Mouse (Mus musculus): ENCODE results near the gene Lrrc9. TPM values are rescaled to one million over a fixed set of nuclear protein-coding genes. Genes with fewer than 3 reads are reported as not detected.
A peak's percentile ranks its signal among the peaks of the same experiment; 100 is the strongest.

The Lrrc9 gene
- total and polyA plus RNA-seq, 2 experiments, result under 0.01 TPM; not detected in 1

GRCm38 (mm10) chr12:72482226-72482625, 40.6 kb downstream of the Lrrc9 start:
- no peaks in the 10 kb centered on the region for H3K27me3 ChIP-seq (ENCODE audit: control insufficient read depth, insufficient read depth, low read length)
- H3K9ac ChIP-seq (ENCODE audit: low read depth, low read length), result no peak overlapping the region
- H3K79me2 ChIP-seq (ENCODE audit: control insufficient read depth, insufficient read depth, low read length), result no peaks in the 10 kb centered on the region
- no peaks in the 10 kb centered on the region for H3K36me3 ChIP-seq (ENCODE audit: control insufficient read depth, insufficient read depth, low read length)
- DNase-seq (ENCODE audit: extremely low read depth, low read depth, low spot score), result peak; percentile 71
- H3K4me3 ChIP-seq (ENCODE audit: insufficient read depth, low read depth, low read length), result no peak overlapping the region
- TF ChIP-seq POLR2A (IDR thresholded peaks at IDR 0.05; ENCODE audit: extremely low read depth, insufficient read depth, low read length), result no peak
- TF ChIP-seq CTCF (IDR thresholded peaks at IDR 0.05; ENCODE audit: low read depth, low read length), result no peak
- no peak overlapping the region for H3K27ac ChIP-seq (replicated peaks; ENCODE audit: insufficient read depth, low read depth, low read length)
- peaks cover 6% of the 10 kb centered on the region; the same call in 1 of the 2 replicates for H3K4me1 ChIP-seq (ENCODE audit: control insufficient read depth, insufficient read depth, low read length)

GRCm38 (mm10) chr12:72484872-72485271, 43.2 kb downstream of the Lrrc9 start:
- TF ChIP-seq POLR2A (IDR thresholded peaks at IDR 0.05; ENCODE audit: extremely low read depth, insufficient read depth, low read length) (no peak), CTCF (IDR thresholded peaks at IDR 0.05; ENCODE audit: low read depth, low read length) (no peak)
- Histone ChIP-seq H3K4me3 (ENCODE audit: insufficient read depth, low read depth, low read length) (no peak overlapping the region), H3K36me3 (ENCODE audit: control insufficient read depth, insufficient read depth, low read length) (no peaks in the 10 kb centered on the region), H3K4me1 (ENCODE audit: control insufficient read depth, insufficient read depth, low read length) (peaks cover 13% of the 10 kb centered on the region), H3K79me2 (ENCODE audit: control insufficient read depth, insufficient read depth, low read length) (no peaks in the 10 kb centered on the region), H3K27ac (replicated peaks; ENCODE audit: insufficient read depth, low read depth, low read length) (no peak overlapping the region), H3K9ac (ENCODE audit: low read depth, low read length) (no peak overlapping the region), H3K27me3 (ENCODE audit: control insufficient read depth, insufficient read depth, low read length) (no peaks in the 10 kb centered on the region)
- peak; percentile 64 for DNase-seq (ENCODE audit: extremely low read depth, low read depth, low spot score)

DNA sequence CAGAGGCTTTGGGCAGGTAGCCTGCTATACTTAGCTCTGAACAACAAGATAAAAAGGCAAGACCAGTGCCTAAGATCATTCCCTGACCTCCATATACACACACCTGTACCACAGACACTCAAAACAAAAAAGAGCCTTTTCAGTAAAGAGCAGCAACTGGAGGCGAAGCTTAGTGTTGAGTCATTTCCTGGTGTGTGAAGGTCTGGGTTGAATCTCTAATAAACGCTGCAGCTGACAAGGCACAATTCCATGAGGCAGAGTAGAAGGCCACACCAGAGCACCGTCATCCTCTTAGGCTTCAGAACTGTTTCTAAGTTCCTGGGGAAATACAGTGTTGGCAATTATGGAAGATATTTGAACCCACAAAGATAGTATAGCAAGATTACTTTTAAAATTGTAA, 45.8 kb downstream of the Lrrc9 start:
- no peak overlapping the region for H3K9ac ChIP-seq (ENCODE audit: low read depth, low read length)
- TF ChIP-seq CTCF (IDR thresholded peaks at IDR 0.05; ENCODE audit: low read depth, low read length), result no peak
- no peak for TF ChIP-seq POLR2A (IDR thresholded peaks at IDR 0.05; ENCODE audit: extremely low read depth, insufficient read depth, low read length)
- H3K27ac ChIP-seq (replicated peaks; ENCODE audit: insufficient read depth, low read depth, low read length), result no peak overlapping the region
- H3K4me1 ChIP-seq (ENCODE audit: control insufficient read depth, insufficient read depth, low read length), result peaks cover 17% of the 10 kb centered on the region
- 76% methylated on average over 3 of the region's 3 CpGs for WGBS
- H3K4me3 ChIP-seq (ENCODE audit: insufficient read depth, low read depth, low read length), result no peak overlapping the region
- no peaks in the 10 kb centered on the region for H3K36me3 ChIP-seq (ENCODE audit: control insufficient read depth, insufficient read depth, low read length)
- H3K27me3 ChIP-seq (ENCODE audit: control insufficient read depth, insufficient read depth, low read length), result no peaks in the 10 kb centered on the region
- no peak for DNase-seq (ENCODE audit: extremely low read depth, low read depth, low spot score)
- no peaks in the 10 kb centered on the region for H3K79me2 ChIP-seq (ENCODE audit: control insufficient read depth, insufficient read depth, low read length)

GRCm38 (mm10) chr12:72489995-72490394, 48.3 kb downstream of the Lrrc9 start:
- DNase-seq (ENCODE audit: extremely low read depth, low read depth, low spot score), result peak; percentile 99
- WGBS, result 4% methylated on average over 3 of the region's 3 CpGs
- Histone ChIP-seq H3K4me3 (ENCODE audit: insufficient read depth, low read depth, low read length) (no peak overlapping the region), H3K27me3 (ENCODE audit: control insufficient read depth, insufficient read depth, low read length) (no peaks in the 10 kb centered on the region), H3K4me1 (ENCODE audit: control insufficient read depth, insufficient read depth, low read length) (peaks cover 13% of the 10 kb centered on the region), H3K36me3 (ENCODE audit: control insufficient read depth, insufficient read depth, low read length) (no peaks in the 10 kb centered on the region), H3K79me2 (ENCODE audit: control insufficient read depth, insufficient read depth, low read length) (no peaks in the 10 kb centered on the region), H3K27ac (replicated peaks; ENCODE audit: insufficient read depth, low read depth, low read length) (peak overlapping the region; percentile 99), H3K9ac (ENCODE audit: low read depth, low read length) (0 out of 2 replicates have a peak overlapping the region, but pooled peaks have one; percentile 51)
- TF ChIP-seq POLR2A (IDR thresholded peaks at IDR 0.05; ENCODE audit: extremely low read depth, insufficient read depth, low read length) (no peak), CTCF (IDR thresholded peaks at IDR 0.05; ENCODE audit: low read depth, low read length) (no peak)

DNA sequence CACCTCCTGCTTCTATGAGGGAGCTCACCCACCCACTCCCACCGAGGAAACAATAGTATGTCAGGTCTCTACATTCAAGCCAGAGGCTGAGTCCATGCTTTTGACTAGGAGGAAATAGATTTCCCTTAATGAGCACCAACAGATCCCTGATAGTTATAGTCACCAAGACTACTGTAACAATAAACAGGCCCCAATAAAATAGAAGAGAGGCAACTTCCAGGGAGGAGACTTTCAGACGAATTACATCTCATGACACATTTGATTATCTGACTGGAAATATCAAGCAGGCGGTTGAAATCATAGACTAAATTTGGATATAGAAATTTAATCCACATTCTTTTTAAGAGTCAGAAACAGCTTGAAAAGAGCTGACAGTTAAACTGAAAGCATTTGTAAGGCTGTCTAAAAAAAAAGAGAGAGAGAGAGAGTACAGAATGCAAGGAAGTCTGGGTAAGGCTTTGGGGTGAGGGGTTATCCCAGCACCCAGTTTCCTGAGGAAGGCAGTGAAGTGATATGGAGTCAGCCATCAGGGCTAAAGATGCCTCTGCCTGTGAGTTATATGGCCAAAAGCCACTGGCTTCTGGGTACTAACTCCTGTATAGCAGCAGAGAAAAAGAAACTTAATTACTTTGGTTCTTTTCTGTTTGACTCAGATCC, 49.5 kb downstream of the Lrrc9 start:
- 70% methylated on average over 3 of the region's 3 CpGs for WGBS
- no peak overlapping the region for H3K9ac ChIP-seq (ENCODE audit: low read depth, low read length)
- DNase-seq (ENCODE audit: extremely low read depth, low read depth, low spot score), result no peak
- H3K79me2 ChIP-seq (ENCODE audit: control insufficient read depth, insufficient read depth, low read length), result no peaks in the 10 kb centered on the region
- H3K27ac ChIP-seq (replicated peaks; ENCODE audit: insufficient read depth, low read depth, low read length), result peak overlapping the region; percentile 96
- H3K4me3 ChIP-seq (ENCODE audit: insufficient read depth, low read depth, low read length), result no peak overlapping the region
- TF ChIP-seq POLR2A (IDR thresholded peaks at IDR 0.05; ENCODE audit: extremely low read depth, insufficient read depth, low read length) (no peak), CTCF (IDR thresholded peaks at IDR 0.05; ENCODE audit: low read depth, low read length) (no peak)
- H3K4me1 ChIP-seq (ENCODE audit: control insufficient read depth, insufficient read depth, low read length), result peaks cover 12% of the 10 kb centered on the region
- H3K27me3 ChIP-seq (ENCODE audit: control insufficient read depth, insufficient read depth, low read length), result no peaks in the 10 kb centered on the region
- H3K36me3 ChIP-seq (ENCODE audit: control insufficient read depth, insufficient read depth, low read length), result no peaks in the 10 kb centered on the region

DNA sequence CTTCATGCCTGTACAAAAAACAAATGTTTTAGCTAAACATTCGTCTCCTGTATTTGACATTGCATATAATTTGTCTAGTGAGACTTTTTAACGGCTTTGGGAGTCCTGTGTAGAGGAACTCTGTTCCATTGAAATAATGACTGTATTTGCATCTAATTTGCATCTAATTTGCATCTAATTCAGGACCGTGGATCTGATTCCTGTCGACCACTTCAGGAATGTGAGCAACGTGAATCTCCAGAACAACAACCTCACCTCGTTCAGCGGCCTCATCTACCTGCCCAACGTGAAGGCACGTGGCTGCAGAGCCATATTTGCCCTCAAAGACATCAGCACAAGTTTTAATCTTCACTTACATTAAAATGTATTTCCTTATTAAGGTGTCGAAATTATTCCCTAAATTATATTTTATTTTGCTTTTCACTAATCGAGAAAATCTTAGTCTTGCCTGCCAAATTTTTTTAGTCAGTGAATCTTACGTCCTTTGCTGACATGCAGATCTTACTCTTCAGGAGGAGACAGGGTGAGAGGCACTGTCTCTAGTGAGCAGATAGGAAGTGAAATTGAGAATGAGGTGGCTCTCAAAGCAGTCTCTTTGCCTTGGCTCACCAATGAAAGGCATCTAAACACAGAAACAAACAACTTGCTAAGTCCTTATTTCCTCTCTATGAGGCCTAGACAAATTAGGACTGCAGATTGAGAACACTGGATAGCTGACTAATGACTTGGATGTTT, 55.4 kb downstream of the Lrrc9 start:
- Histone ChIP-seq H3K36me3 (ENCODE audit: control insufficient read depth, insufficient read depth, low read length) (no peaks in the 10 kb centered on the region), H3K9ac (ENCODE audit: low read depth, low read length) (no peak overlapping the region), H3K79me2 (ENCODE audit: control insufficient read depth, insufficient read depth, low read length) (no peaks in the 10 kb centered on the region), H3K27me3 (ENCODE audit: control insufficient read depth, insufficient read depth, low read length) (no peaks in the 10 kb centered on the region), H3K4me3 (ENCODE audit: insufficient read depth, low read depth, low read length) (no peak overlapping the region), H3K4me1 (ENCODE audit: control insufficient read depth, insufficient read depth, low read length) (no peaks in the 10 kb centered on the region), H3K27ac (replicated peaks; ENCODE audit: insufficient read depth, low read depth, low read length) (no peak overlapping the region)
- no peak for DNase-seq (ENCODE audit: extremely low read depth, low read depth, low spot score)
- TF ChIP-seq CTCF (IDR thresholded peaks at IDR 0.05; ENCODE audit: low read depth, low read length) (no peak), POLR2A (IDR thresholded peaks at IDR 0.05; ENCODE audit: extremely low read depth, insufficient read depth, low read length) (no peak)
- WGBS, result 80% methylated on average over 12 of the region's 12 CpGs
